Mouse (Mus musculus): ENCODE measurements around the gene Ccdc141. TPM values are rescaled to one million over a fixed set of nuclear protein-coding genes. Genes with fewer than 3 reads are reported as not detected.

Gene Ccdc141
- polyA plus RNA-seq, 1 experiment = 11.2 TPM

DNA sequence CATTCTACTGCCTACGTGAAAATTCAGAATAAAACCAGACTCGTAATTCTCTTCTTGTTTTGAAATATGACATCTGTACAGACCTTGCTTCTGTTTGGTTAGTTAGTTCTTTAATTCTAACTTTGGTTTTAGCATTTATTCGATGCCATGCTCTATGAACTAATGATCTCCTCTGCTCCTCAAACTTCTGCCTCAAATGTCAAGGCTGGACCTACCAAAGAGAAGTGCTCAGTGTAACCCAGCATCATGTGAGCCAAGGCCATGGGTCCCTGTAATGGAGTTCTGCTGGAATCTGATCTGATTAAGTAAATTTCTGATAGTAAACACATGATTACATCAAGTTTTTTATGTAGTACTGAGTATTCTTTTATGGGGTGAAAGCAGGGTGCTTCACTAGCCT, 21.4 kb upstream of the Ccdc141 start:
- H3K4me3 ChIP-seq (ENCODE audit: insufficient read depth, low read length) = no peak overlapping the region
- no peaks in the 10 kb centered on the region for H3K4me1 ChIP-seq (ENCODE audit: control insufficient read depth, insufficient read depth, low read length)
- H3K27ac ChIP-seq (ENCODE audit: insufficient read depth, low read length) = no peak overlapping the region
- no peak for TF ChIP-seq POLR2A (IDR thresholded peaks at IDR 0.05; ENCODE audit: extremely low read depth, insufficient read depth, low read length)
- no peak for TF ChIP-seq CTCF (IDR thresholded peaks at IDR 0.05; ENCODE audit: extremely low read depth, insufficient read depth, low read length)

- no peak for TF ChIP-seq CTCF (IDR thresholded peaks at IDR 0.05; ENCODE audit: extremely low read depth, insufficient read depth, low read length)
- TF ChIP-seq POLR2A (IDR thresholded peaks at IDR 0.05; ENCODE audit: extremely low read depth, insufficient read depth, low read length) = no peak
- no peaks in the 10 kb centered on the region for H3K4me1 ChIP-seq (ENCODE audit: control insufficient read depth, insufficient read depth, low read length)
- no peak overlapping the region for H3K4me3 ChIP-seq (ENCODE audit: insufficient read depth, low read length)
- H3K27ac ChIP-seq (ENCODE audit: insufficient read depth, low read length) = no peak overlapping the region
Observed at GRCm38 (mm10) chr2:77190891-77191290, 20.5 kb upstream of the Ccdc141 start.

DNA sequence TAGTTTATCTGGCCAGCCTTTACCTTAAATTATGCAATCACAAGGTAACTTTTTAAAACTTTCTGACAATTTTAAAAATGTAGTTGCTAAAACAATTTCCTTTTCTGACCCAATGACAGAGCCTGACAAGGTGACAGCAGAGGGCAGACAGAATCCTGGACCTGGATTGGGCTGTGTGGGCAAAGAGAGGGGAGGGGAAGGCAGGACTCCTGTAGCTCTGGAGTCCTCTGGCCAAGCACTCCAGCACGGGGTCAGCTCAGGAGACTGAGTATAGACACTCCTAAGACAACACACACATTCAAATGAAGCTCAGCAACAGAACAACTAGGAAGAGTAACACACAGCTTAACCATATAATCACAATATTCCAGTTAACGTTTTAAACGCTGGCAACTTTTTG, 19.9 kb upstream of the Ccdc141 start:
- Histone ChIP-seq H3K4me1 (ENCODE audit: control insufficient read depth, insufficient read depth, low read length) (no peaks in the 10 kb centered on the region), H3K27ac (ENCODE audit: insufficient read depth, low read length) (no peak overlapping the region), H3K4me3 (ENCODE audit: insufficient read depth, low read length) (no peak overlapping the region)
- no peak for TF ChIP-seq POLR2A (IDR thresholded peaks at IDR 0.05; ENCODE audit: extremely low read depth, insufficient read depth, low read length)
- TF ChIP-seq CTCF (IDR thresholded peaks at IDR 0.05; ENCODE audit: extremely low read depth, insufficient read depth, low read length) = no peak

DNA sequence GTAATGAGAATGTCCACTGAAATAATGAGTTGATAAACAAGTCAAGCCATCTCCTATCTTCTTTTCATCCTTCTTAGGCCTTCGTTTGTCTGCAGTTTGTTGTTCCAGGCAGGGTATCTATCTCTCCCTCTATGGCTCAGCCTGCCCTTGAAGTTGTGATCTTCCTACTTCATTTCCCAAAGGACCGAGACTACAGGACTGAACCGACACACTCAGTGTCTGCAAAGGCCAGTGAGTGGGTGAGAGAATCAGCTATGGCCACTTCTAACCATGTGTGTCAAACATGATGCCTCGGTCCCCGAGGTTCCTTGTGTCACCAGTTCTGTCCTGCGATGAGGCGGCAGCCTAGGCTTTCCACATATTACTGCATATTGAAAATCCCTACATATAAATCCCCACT, 19.2 kb upstream of the Ccdc141 start:
- H3K4me3 ChIP-seq (ENCODE audit: insufficient read depth, low read length) = no peak overlapping the region
- no peak for TF ChIP-seq POLR2A (IDR thresholded peaks at IDR 0.05; ENCODE audit: extremely low read depth, insufficient read depth, low read length)
- no peak for TF ChIP-seq CTCF (IDR thresholded peaks at IDR 0.05; ENCODE audit: extremely low read depth, insufficient read depth, low read length)
- no peaks in the 10 kb centered on the region for H3K4me1 ChIP-seq (ENCODE audit: control insufficient read depth, insufficient read depth, low read length)
- H3K27ac ChIP-seq (ENCODE audit: insufficient read depth, low read length) = no peak overlapping the region

DNA sequence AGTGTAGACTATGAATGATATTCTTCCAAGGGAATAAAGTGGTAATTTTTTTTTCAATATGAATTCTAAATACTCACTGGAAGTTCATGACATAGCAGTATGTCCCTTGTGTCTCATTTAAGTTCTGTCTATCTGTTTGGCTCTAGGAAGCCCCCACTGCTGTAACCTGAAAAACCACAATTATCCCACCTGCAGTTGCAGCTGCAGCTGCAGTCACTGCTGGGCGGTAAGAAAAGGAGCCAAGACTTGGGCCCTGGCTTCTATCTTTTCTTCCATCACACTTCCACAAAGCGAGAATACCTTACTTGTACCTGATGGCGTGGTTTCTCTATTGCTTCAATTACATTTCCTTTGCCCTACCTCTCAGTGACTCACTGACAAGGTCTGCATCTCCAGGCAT, 17.1 kb upstream of the Ccdc141 start:
- TF ChIP-seq POLR2A (IDR thresholded peaks at IDR 0.05; ENCODE audit: extremely low read depth, insufficient read depth, low read length) (no peak), CTCF (IDR thresholded peaks at IDR 0.05; ENCODE audit: extremely low read depth, insufficient read depth, low read length) (no peak)
- Histone ChIP-seq H3K4me1 (ENCODE audit: control insufficient read depth, insufficient read depth, low read length) (peaks cover 9% of the 10 kb centered on the region), H3K27ac (ENCODE audit: insufficient read depth, low read length) (no peak overlapping the region), H3K4me3 (ENCODE audit: insufficient read depth, low read length) (no peak overlapping the region)

DNA sequence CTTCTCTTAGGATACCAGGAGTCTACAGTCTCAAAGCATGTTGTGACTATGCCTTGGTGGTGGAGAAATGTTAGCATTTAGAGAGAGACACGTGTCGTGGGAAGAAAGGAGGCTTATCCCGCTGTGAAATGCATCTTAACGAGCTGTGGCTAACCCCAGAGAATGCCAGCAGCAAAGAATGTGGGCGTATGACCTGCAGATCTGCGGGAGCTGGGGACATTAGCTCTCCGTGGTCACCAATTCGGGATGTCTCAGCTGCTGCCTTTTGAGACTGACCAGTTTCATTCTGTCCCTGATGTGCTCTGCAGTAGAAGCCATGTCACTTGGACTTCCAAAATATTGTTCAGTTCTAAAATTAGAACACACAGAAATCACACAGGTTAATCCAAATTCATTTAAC, 16.5 kb upstream of the Ccdc141 start:
- H3K4me1 ChIP-seq (ENCODE audit: control insufficient read depth, insufficient read depth, low read length) = peaks cover 9% of the 10 kb centered on the region
- no peak for TF ChIP-seq POLR2A (IDR thresholded peaks at IDR 0.05; ENCODE audit: extremely low read depth, insufficient read depth, low read length)
- TF ChIP-seq CTCF (IDR thresholded peaks at IDR 0.05; ENCODE audit: extremely low read depth, insufficient read depth, low read length) = no peak
- H3K4me3 ChIP-seq (ENCODE audit: insufficient read depth, low read length) = no peak overlapping the region
- H3K27ac ChIP-seq (ENCODE audit: insufficient read depth, low read length) = no peak overlapping the region

DNA sequence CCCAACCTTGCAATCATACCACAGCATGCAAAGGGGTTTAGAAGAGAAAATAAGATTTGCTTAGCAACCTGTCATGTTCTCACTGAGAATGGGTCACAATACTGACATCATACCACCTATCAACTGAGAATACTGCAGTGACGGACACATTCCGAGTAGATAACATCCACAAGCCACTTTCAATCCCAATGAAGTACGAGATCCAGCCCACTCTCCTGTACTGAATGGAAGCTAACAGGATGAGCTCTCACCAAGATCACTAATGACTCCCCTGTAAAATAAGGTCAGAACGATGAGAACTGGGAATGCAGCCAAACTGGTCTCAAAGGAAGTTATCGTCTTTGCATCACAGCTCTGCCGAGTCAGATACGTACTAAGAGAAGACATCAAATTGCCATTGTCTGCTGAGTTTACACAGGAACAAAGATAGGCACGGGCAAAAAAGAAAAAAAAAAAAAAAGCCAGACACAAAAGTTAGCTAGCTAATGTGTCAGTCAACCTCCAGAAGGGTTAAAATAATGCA, 13.7 kb upstream of the Ccdc141 start:
- H3K4me3 ChIP-seq (ENCODE audit: insufficient read depth, low read length) = no peak overlapping the region
- peaks cover 9% of the 10 kb centered on the region for H3K4me1 ChIP-seq (ENCODE audit: control insufficient read depth, insufficient read depth, low read length)
- TF ChIP-seq CTCF (IDR thresholded peaks at IDR 0.05; ENCODE audit: extremely low read depth, insufficient read depth, low read length) (no peak), POLR2A (IDR thresholded peaks at IDR 0.05; ENCODE audit: extremely low read depth, insufficient read depth, low read length) (no peak)
- peak overlapping the region; percentile 71; the same call in 1 of the 2 replicates for H3K27ac ChIP-seq (ENCODE audit: insufficient read depth, low read length)

- peak overlapping the region; percentile 71; the same call in 1 of the 2 replicates for H3K27ac ChIP-seq (ENCODE audit: insufficient read depth, low read length)
- TF ChIP-seq POLR2A (IDR thresholded peaks at IDR 0.05; ENCODE audit: extremely low read depth, insufficient read depth, low read length) (no peak), CTCF (IDR thresholded peaks at IDR 0.05; ENCODE audit: extremely low read depth, insufficient read depth, low read length) (no peak)
- H3K4me3 ChIP-seq (ENCODE audit: insufficient read depth, low read length) = no peak overlapping the region
- H3K4me1 ChIP-seq (ENCODE audit: control insufficient read depth, insufficient read depth, low read length) = peaks cover 9% of the 10 kb centered on the region
Observed at GRCm38 (mm10) chr2:77183646-77184045, 13.2 kb upstream of the Ccdc141 start.

- peaks cover 9% of the 10 kb centered on the region for H3K4me1 ChIP-seq (ENCODE audit: control insufficient read depth, insufficient read depth, low read length)
- no peak overlapping the region for H3K4me3 ChIP-seq (ENCODE audit: insufficient read depth, low read length)
- TF ChIP-seq CTCF (IDR thresholded peaks at IDR 0.05; ENCODE audit: extremely low read depth, insufficient read depth, low read length) = no peak
- no peak for TF ChIP-seq POLR2A (IDR thresholded peaks at IDR 0.05; ENCODE audit: extremely low read depth, insufficient read depth, low read length)
- H3K27ac ChIP-seq (ENCODE audit: insufficient read depth, low read length) = no peak overlapping the region
Observed at GRCm38 (mm10) chr2:77182996-77183380, 12.6 kb upstream of the Ccdc141 start.

- peaks cover 9% of the 10 kb centered on the region for H3K4me1 ChIP-seq (ENCODE audit: control insufficient read depth, insufficient read depth, low read length)
- H3K4me3 ChIP-seq (ENCODE audit: insufficient read depth, low read length) = no peak overlapping the region
- no peak for TF ChIP-seq CTCF (IDR thresholded peaks at IDR 0.05; ENCODE audit: extremely low read depth, insufficient read depth, low read length)
- no peak overlapping the region for H3K27ac ChIP-seq (ENCODE audit: insufficient read depth, low read length)
Observed at GRCm38 (mm10) chr2:77182271-77182995, 12.0 kb upstream of the Ccdc141 start.

Data from cortical plate, adult 2 months (tissue).